Mouse (Mus musculus) C2C12 (cell line): ENCODE results near the gene Aldh1l1. TPM values are rescaled to one million over a fixed set of nuclear protein-coding genes. Genes with fewer than 3 reads are reported as not detected.

Experiments
- H3K27me3 ChIP-seq: one replicate; pipeline ENCODE4 v1.6.1; 2011; ENCODE audit not compliant: control insufficient read depth, insufficient read depth, insufficient read length
- H3K36me3 ChIP-seq: one replicate; pipeline ENCODE4 v1.6.1; 2011; ENCODE audit not compliant: control insufficient read depth, insufficient read depth
- H3K4me3 ChIP-seq: one replicate; pipeline ENCODE4 v1.5.1; 2011; ENCODE audit warnings: mild to moderate bottlenecking, control low read depth; ENCODE audit not compliant: poor library complexity, insufficient read depth, severe bottlenecking
- H3K79me2 ChIP-seq: one replicate; pipeline ENCODE4 v1.6.1; 2011; ENCODE audit not compliant: control insufficient read depth, insufficient read depth
- H3K79me3 ChIP-seq: one replicate; pipeline ENCODE4 v1.6.1; 2011; ENCODE audit warnings: low read depth, control low read depth
- H3ac ChIP-seq: one replicate; pipeline ENCODE3; 2011; ENCODE audit warnings: low read depth; ENCODE audit not compliant: control insufficient read depth, insufficient read length
- CEBPB ChIP-seq: IDR thresholded peaks from one replicate; pipeline ENCODE4 v1.6.1; 2011; ENCODE audit warnings: low read depth, mild to moderate bottlenecking, control low read depth, moderate library complexity
- CTCF ChIP-seq: IDR thresholded peaks from one replicate; pipeline ENCODE4 v1.5.1; 2011; ENCODE audit not compliant: control insufficient read depth, insufficient read depth, insufficient read length
- FOSL1 ChIP-seq: IDR thresholded peaks from one replicate; pipeline ENCODE4 v1.8.0; 2011; ENCODE audit warnings: mild to moderate bottlenecking, low read length; ENCODE audit not compliant: poor library complexity, insufficient read depth, severe bottlenecking
- MAX ChIP-seq: IDR thresholded peaks from one replicate; pipeline ENCODE4 v1.6.1; 2011; ENCODE audit warnings: mild to moderate bottlenecking, control low read depth
- MYOD1 ChIP-seq: IDR thresholded peaks from one replicate; pipeline ENCODE4 v1.6.1; 2011; ENCODE audit warnings: low read depth; ENCODE audit not compliant: control insufficient read depth, insufficient read length
- MYOG ChIP-seq: IDR thresholded peaks from one replicate; pipeline ENCODE4 v1.6.1; 2011; ENCODE audit not compliant: control insufficient read depth, insufficient read length; ENCODE audit errors: extremely low read depth
- USF1 ChIP-seq: IDR thresholded peaks from one replicate; pipeline ENCODE4 v1.6.1; 2011; ENCODE audit warnings: low read depth, mild to moderate bottlenecking, control low read depth, moderate library complexity
- polyA plus RNA-seq: library from polyadenylated mRNA; unstranded; fragments of >200 nt; fragmentation: generic; extraction: Trizol; gene quantifications from one replicate; pipeline ENCODE4 v1.2.1, GENCODE M21; 2012; ENCODE audit warnings: missing spikeins

The Aldh1l1 gene
- polyA plus RNA-seq, 1 experiment, result 0.16 TPM

DNA sequence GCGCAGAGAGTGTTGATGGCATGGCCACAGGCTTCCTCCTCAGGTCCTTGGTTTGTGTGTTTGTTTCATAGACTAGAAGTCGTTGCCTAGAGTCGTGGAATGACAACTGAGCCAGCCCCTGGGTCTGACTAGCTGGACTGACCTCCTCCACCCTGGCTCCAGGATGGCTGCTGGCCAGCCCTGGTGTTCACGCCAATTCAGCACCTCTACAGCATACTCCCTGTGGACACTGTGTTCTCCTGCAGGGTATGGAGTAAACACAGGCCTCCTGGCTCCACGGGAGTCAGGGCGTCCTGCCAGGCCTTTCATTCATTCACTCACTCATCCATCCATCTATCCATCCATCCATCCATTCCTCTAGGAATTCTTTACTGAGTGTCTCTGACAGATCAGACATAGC is 22.9 kb downstream of the Aldh1l1 start:
- Histone ChIP-seq H3ac (no peak overlapping the region), H3K27me3 (peaks cover 5% of the 10 kb centered on the region), H3K36me3 (no peaks in the 10 kb centered on the region), H3K79me2 (no peaks in the 10 kb centered on the region), H3K79me3 (no peaks in the 10 kb centered on the region), H3K4me3 (no peak overlapping the region)
- no peak for TF ChIP-seq CTCF
- no peak for TF ChIP-seq MYOG
- no peak for TF ChIP-seq CEBPB
- no peak for TF ChIP-seq MAX
- no peak for TF ChIP-seq USF1
- TF ChIP-seq MYOD1, result no peak
- TF ChIP-seq FOSL1, result no peak

- Histone ChIP-seq H3K4me3 (no peak overlapping the region), H3K27me3 (no peaks in the 10 kb centered on the region), H3K36me3 (no peaks in the 10 kb centered on the region), H3ac (no peak overlapping the region), H3K79me2 (no peaks in the 10 kb centered on the region), H3K79me3 (no peaks in the 10 kb centered on the region)
- TF ChIP-seq CTCF (no peak), CEBPB (no peak), MYOD1 (no peak), MYOG (no peak), MAX (no peak), FOSL1 (no peak), USF1 (no peak)
Observed at GRCm38 (mm10) chr6:90512416-90512815, 26.2 kb downstream of the Aldh1l1 start.

DNA sequence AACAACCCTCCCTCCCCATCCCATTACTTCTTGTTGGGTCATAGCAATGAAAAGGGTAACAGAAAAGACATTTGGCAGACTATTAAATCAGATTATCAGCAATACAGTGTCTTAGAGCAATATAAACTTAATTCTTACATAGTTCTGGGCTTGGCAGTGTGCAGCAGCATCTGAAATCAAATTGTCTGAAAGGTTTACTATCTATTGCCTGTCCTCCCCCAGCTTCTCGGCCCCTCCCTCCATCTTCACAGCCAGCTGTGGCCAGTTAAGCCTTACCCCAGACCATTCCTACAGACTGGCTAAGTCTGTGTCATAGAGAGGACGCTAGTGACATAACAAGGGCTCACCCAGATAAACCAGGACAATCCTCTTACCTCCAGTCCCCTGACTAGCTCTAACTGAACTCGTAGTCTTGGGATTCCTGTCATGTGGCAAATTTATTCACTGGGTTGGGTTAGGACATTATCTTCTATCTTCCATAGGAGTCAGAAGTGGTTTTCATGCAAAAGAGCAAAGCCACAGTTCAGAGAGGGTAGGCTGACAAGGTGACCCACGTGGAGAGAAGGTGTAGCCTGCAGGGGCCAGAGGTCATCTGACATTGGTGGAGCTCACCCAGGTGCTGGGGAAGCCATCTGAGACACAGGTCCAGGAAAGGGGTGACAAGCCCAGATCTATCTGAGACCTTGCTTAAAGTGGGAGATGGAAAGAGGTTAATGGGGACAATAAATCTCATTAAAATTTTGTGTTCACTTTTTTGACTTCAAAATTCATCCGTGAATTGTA is 27.0 kb downstream of the Aldh1l1 start:
- no peak for TF ChIP-seq CEBPB
- no peak for TF ChIP-seq MAX
- no peak for TF ChIP-seq CTCF
- TF ChIP-seq MYOD1, result no peak
- no peak for TF ChIP-seq FOSL1
- H3ac ChIP-seq, result no peak overlapping the region
- no peaks in the 10 kb centered on the region for H3K79me2 ChIP-seq
- no peak overlapping the region for H3K4me3 ChIP-seq
- H3K36me3 ChIP-seq, result no peaks in the 10 kb centered on the region
- H3K79me3 ChIP-seq, result no peaks in the 10 kb centered on the region
- H3K27me3 ChIP-seq, result no peaks in the 10 kb centered on the region

GRCm38 (mm10) chr6:90514369-90514768 is 28.1 kb downstream of the Aldh1l1 start:
- Histone ChIP-seq H3K27me3 (no peaks in the 10 kb centered on the region), H3K79me3 (no peaks in the 10 kb centered on the region), H3ac (no peak overlapping the region), H3K79me2 (no peaks in the 10 kb centered on the region), H3K4me3 (no peak overlapping the region), H3K36me3 (no peaks in the 10 kb centered on the region)
- TF ChIP-seq CEBPB (no peak), MYOG (no peak), FOSL1 (no peak), MAX (no peak), MYOD1 (no peak), USF1 (no peak), CTCF (no peak)

DNA sequence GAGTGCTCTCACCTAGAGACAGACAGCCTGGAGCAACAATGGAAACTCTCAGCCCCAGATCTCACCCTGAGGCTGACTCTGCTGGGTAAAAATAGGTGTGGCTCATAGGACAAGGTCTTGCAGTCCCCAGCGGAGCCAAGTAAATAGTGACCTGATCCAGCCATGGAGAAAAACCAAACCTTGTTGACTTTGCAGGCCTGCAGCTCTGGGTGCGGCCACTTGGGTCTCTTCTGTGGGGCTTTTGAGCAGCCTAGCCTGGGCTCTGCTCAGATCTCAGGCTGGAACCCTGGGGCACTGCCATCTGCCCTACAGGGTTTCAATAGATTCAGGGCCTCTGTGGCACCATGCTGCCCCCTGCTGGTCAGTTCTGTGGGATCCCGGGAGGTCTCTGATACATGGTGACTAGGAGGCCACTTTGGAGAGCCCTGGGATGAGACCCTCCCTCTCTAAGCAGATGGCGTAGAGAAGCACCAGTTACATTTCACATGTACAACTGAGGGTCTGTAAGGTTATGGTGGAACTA is 28.7 kb downstream of the Aldh1l1 start:
- Histone ChIP-seq H3K4me3 (no peak overlapping the region), H3K27me3 (no peaks in the 10 kb centered on the region), H3K79me2 (no peaks in the 10 kb centered on the region), H3K79me3 (no peaks in the 10 kb centered on the region), H3K36me3 (no peaks in the 10 kb centered on the region), H3ac (no peak overlapping the region)
- TF ChIP-seq CTCF (peak; percentile 55), MYOG (no peak)

DNA sequence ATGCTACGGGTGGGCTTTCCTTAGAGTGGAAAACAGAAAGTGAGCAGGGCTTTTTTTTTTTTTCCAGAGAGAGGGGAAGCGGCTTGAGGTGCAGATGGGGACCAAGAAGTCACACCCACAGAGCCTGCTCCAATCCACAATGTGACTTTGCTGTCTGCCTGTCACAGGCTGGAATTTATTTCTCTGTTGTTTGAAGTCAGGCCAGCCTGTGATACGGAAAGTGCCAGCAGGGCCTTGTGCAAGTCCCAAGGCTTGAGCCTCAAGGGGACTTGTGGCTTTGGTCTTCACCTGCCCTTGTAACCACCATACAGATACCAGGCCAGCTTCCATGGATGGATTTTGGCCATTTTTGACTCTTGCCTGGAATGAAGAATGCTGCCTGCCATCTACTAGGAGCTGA is 32.7 kb downstream of the Aldh1l1 start:
- H3K4me3 ChIP-seq, result no peak overlapping the region
- no peak for TF ChIP-seq MAX
- no peak for TF ChIP-seq FOSL1
- no peak for TF ChIP-seq CTCF
- TF ChIP-seq CEBPB, result no peak
- no peak for TF ChIP-seq MYOD1
- TF ChIP-seq USF1, result no peak
- TF ChIP-seq MYOG, result no peak
- peaks cover 7% of the 10 kb centered on the region for H3K27me3 ChIP-seq
- H3K79me3 ChIP-seq, result no peaks in the 10 kb centered on the region
- no peaks in the 10 kb centered on the region for H3K79me2 ChIP-seq
- H3K36me3 ChIP-seq, result no peaks in the 10 kb centered on the region
- H3ac ChIP-seq, result no peak overlapping the region
